Mouse (Mus musculus) forebrain, embryonic 13.5 days (tissue): Measurements from ENCODE around the gene Tmem212. TPM values are rescaled to one million over a fixed set of nuclear protein-coding genes. Genes with fewer than 3 reads are reported as not detected.

ENCODE experiments used
- ATAC-seq: fragments of 200-750 bp; cut with Nextera tagmentation; 2 replicates; pipeline ENCODE4 v1.8.0; 2017
- H3K27ac ChIP-seq: fragments of 300-500 bp; sonication (generic); 2 replicates; pipeline ENCODE4 v1.5.1; 2015; ENCODE audit warnings: inconsistent platforms, mild to moderate bottlenecking, moderate library complexity
- H3K27me3 ChIP-seq: fragments of 300-500 bp; sonication (generic); 2 replicates; pipeline ENCODE4 v1.6.1; 2015; ENCODE audit warnings: mild to moderate bottlenecking, inconsistent platforms
- H3K36me3 ChIP-seq: fragments of 300-500 bp; sonication (generic); 2 replicates; pipeline ENCODE4 v1.6.1; 2015; ENCODE audit warnings: mild to moderate bottlenecking, inconsistent platforms; ENCODE audit not compliant: poor library complexity, severe bottlenecking
- H3K4me1 ChIP-seq: fragments of 300-500 bp; sonication (generic); 2 replicates; pipeline ENCODE4 v1.6.1; 2015; ENCODE audit warnings: inconsistent platforms
- H3K4me2 ChIP-seq: fragments of 300-500 bp; sonication (generic); 2 replicates; pipeline ENCODE4 v1.6.1; 2015; ENCODE audit warnings: inconsistent platforms, mild to moderate bottlenecking, moderate library complexity
- H3K4me3 ChIP-seq: fragments of 300-500 bp; sonication (generic); 2 replicates; pipeline ENCODE4 v1.5.1; 2015; ENCODE audit warnings: mild to moderate bottlenecking, inconsistent platforms
- H3K9ac ChIP-seq: fragments of 300-500 bp; sonication (generic); 2 replicates; pipeline ENCODE4 v1.6.1; 2015; ENCODE audit warnings: mild to moderate bottlenecking, inconsistent platforms
- H3K9me3 ChIP-seq: fragments of 300-500 bp; sonication (generic); replicated peaks from 2 replicates; pipeline ENCODE4 v1.6.1; 2016; ENCODE audit warnings: inconsistent platforms
- WGBS: fragments of 180-500 bp; shearing (Covaris S2); methylation state at CpG from one replicate; pipeline ENCODE4 v1.1.7; 2015; 5-methylcytosine and 5-hydroxymethylcytosine counted together
- polyA plus RNA-seq: library from polyadenylated mRNA; unstranded; fragments of >200 nt; fragmentation: Nextera tagmentation; extraction: Ambion mirVana; gene quantifications from 2 replicates; pipeline ENCODE4 v1.2.1, GENCODE M21; 2015

The Tmem212 gene
- polyA plus RNA-seq, 1 experiment from 2014 or later = not detected

DNA sequence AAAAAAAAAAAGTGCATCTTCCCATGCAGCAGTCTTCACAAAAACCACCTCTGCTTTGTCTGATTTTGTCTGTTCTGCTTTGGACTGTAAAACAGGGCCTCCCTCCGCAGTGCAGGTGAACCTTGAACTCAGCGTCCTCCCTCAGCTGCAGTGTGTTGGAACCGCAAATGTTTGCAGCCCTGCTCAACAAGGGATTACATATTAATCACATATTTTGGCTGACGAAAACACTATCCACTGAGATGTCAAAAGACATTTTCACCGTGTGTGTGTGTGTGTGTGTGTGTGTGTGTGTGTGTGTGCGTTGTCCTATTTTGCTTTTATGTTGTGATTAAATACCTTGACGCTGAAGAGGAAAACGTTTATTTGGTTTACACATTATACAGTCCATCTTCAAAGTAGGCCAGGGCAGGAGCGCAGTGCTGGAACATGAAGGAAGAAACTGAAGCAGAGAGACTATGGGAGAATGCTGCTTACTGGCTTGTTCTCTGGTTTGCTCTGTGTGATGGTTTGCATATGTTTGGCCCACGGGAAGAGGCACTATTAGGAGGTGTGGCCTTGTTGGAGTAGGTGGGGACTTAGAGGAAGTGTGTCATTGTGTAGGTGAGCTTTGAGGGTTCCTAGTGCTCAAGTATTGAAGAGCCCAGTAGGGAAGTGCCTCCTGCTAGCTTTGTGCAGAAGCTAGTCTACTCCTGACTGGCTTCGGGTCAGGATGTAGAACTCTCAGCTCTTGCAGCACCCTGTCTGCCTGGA, 25.3 kb upstream of the Tmem212 start:
- Histone ChIP-seq H3K27ac (no peak overlapping the region), H3K4me2 (no peak overlapping the region), H3K4me1 (no peaks in the 10 kb centered on the region), H3K36me3 (no peaks in the 10 kb centered on the region), H3K27me3 (no peaks in the 10 kb centered on the region), H3K4me3 (no peak overlapping the region), H3K9me3 (no peaks in the 10 kb centered on the region; the same call in none of the 2 replicates), H3K9ac (no peak overlapping the region)
- no peak for ATAC-seq
- WGBS = 90% methylated on average over 11 of the region's 11 CpGs

GRCm38 (mm10) chr3:27918656-27919436, 22.7 kb upstream of the Tmem212 start:
- WGBS = 93% methylated on average over 14 of the region's 14 CpGs
- Histone ChIP-seq H3K4me3 (no peak overlapping the region), H3K27me3 (no peaks in the 10 kb centered on the region), H3K4me2 (no peak overlapping the region), H3K27ac (no peak overlapping the region), H3K4me1 (no peaks in the 10 kb centered on the region), H3K36me3 (no peaks in the 10 kb centered on the region), H3K9ac (no peak overlapping the region), H3K9me3 (no peaks in the 10 kb centered on the region; the same call in none of the 2 replicates)
- ATAC-seq = no peak

GRCm38 (mm10) chr3:27909016-27909415, 12.8 kb upstream of the Tmem212 start:
- 95% methylated on average over 3 of the region's 3 CpGs for WGBS

GRCm38 (mm10) chr3:27908316-27908715, 12.1 kb upstream of the Tmem212 start:
- no peak overlapping the region for H3K27ac ChIP-seq
- no peak overlapping the region for H3K4me2 ChIP-seq
- no peaks in the 10 kb centered on the region for H3K36me3 ChIP-seq
- 77% methylated on average over 2 of the region's 2 CpGs for WGBS
- ATAC-seq = no peak
- H3K27me3 ChIP-seq = no peaks in the 10 kb centered on the region
- H3K9me3 ChIP-seq = no peaks in the 10 kb centered on the region; the same call in 1 of the 2 replicates
- no peak overlapping the region for H3K4me3 ChIP-seq
- peaks cover 4% of the 10 kb centered on the region; the same call in 1 of the 2 replicates for H3K4me1 ChIP-seq
- no peak overlapping the region for H3K9ac ChIP-seq

More at GRCm38 (mm10) chr3:27909016-27909415, 12.8 kb upstream of the Tmem212 start:
- no peak overlapping the region for H3K4me3 ChIP-seq
- no peak overlapping the region for H3K4me2 ChIP-seq
- H3K27ac ChIP-seq = no peak overlapping the region
- H3K9me3 ChIP-seq = no peaks in the 10 kb centered on the region; the same call in 1 of the 2 replicates
- no peak for ATAC-seq
- H3K36me3 ChIP-seq = no peaks in the 10 kb centered on the region
- peaks cover 4% of the 10 kb centered on the region; the same call in 1 of the 2 replicates for H3K4me1 ChIP-seq
- no peak overlapping the region for H3K9ac ChIP-seq
- no peaks in the 10 kb centered on the region for H3K27me3 ChIP-seq

DNA sequence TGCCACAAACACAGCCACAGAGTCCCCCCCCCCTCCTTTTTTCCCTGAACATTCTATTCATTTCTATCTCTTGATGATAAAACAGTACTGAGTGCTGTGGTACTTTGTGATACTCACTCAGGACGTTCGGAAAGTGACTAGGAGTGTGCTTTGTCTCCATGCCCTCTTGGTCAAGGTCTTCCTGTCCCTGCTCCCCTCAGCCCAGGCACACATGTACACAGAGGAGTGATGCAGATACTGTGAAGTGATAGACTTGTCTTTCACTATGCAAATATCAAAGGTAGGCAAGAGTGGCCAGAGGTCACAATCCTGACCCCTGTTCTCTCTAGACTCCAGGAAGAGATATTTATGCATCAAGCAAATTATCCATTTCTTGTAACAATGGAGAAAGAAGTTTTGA, 11.1 kb upstream of the Tmem212 start:
- H3K9ac ChIP-seq = no peak overlapping the region
- peaks cover 4% of the 10 kb centered on the region; the same call in 1 of the 2 replicates for H3K4me1 ChIP-seq
- no peak for ATAC-seq
- no peak overlapping the region for H3K4me3 ChIP-seq
- H3K9me3 ChIP-seq = no peaks in the 10 kb centered on the region; the same call in 1 of the 2 replicates
- H3K4me2 ChIP-seq = no peak overlapping the region
- no peak overlapping the region for H3K27ac ChIP-seq
- H3K36me3 ChIP-seq = no peaks in the 10 kb centered on the region
- H3K27me3 ChIP-seq = no peaks in the 10 kb centered on the region
- WGBS = 86% methylated on average over 2 of the region's 2 CpGs

DNA sequence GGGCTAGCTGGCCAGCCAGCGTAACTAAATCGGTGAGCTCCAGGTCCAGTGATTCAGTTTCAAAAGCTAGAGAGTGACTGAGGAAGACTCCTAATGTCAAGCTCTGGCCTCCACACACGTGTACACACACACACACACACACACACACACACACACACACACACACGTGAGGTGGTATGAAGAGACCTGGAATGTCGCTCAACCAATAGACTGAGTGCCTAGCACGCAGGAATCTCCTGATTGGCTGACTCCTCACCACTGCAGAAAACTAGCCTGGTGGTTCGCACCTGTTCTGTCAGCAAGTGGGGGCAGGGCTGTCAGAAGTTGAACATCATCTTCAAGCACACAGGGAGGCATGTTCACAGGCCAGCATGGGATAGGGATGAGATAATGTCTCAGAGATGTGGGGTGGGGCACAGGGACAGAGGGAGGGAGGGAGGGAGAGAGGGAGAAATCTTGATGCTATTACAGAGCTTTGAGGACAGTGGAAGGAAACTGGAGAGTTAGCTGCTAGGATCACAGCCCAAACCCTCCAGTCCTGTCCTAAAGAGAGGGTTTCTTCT, 10.6 kb upstream of the Tmem212 start:
- ATAC-seq = no peak
- WGBS = 83% methylated on average over 7 of the region's 7 CpGs

GRCm38 (mm10) chr3:27904659-27905330, 8.6 kb upstream of the Tmem212 start:
- Histone ChIP-seq H3K9me3 (no peaks in the 10 kb centered on the region), H3K4me3 (no peak overlapping the region), H3K9ac (no peak overlapping the region), H3K36me3 (no peaks in the 10 kb centered on the region), H3K27ac (no peak overlapping the region), H3K27me3 (no peaks in the 10 kb centered on the region), H3K4me2 (no peak overlapping the region), H3K4me1 (peaks cover 4% of the 10 kb centered on the region; the same call in 1 of the 2 replicates)
- WGBS = 57% methylated on average over 13 of the region's 13 CpGs
- no peak for ATAC-seq

More for the DNA sequence above, 10.6 kb upstream of the Tmem212 start:
- no peak overlapping the region for H3K27ac ChIP-seq
- H3K4me1 ChIP-seq = peaks cover 4% of the 10 kb centered on the region; the same call in 1 of the 2 replicates
- H3K4me3 ChIP-seq = no peak overlapping the region
- no peak overlapping the region for H3K4me2 ChIP-seq
- no peak overlapping the region for H3K9ac ChIP-seq
- H3K36me3 ChIP-seq = no peaks in the 10 kb centered on the region
- no peaks in the 10 kb centered on the region; the same call in 1 of the 2 replicates for H3K9me3 ChIP-seq
- H3K27me3 ChIP-seq = no peaks in the 10 kb centered on the region

- no peak overlapping the region for H3K27ac ChIP-seq
- no peak overlapping the region for H3K4me2 ChIP-seq
- 94% methylated on average over 6 of the region's 6 CpGs for WGBS
- ATAC-seq = no peak
- H3K9ac ChIP-seq = no peak overlapping the region
- no peaks in the 10 kb centered on the region for H3K36me3 ChIP-seq
- no peaks in the 10 kb centered on the region for H3K27me3 ChIP-seq
- peaks cover 4% of the 10 kb centered on the region; the same call in 1 of the 2 replicates for H3K4me1 ChIP-seq
- H3K4me3 ChIP-seq = no peak overlapping the region
- no peaks in the 10 kb centered on the region for H3K9me3 ChIP-seq
These were observed 5.7 kb upstream of the Tmem212 start for GRCm38 (mm10) chr3:27901846-27902245.

DNA sequence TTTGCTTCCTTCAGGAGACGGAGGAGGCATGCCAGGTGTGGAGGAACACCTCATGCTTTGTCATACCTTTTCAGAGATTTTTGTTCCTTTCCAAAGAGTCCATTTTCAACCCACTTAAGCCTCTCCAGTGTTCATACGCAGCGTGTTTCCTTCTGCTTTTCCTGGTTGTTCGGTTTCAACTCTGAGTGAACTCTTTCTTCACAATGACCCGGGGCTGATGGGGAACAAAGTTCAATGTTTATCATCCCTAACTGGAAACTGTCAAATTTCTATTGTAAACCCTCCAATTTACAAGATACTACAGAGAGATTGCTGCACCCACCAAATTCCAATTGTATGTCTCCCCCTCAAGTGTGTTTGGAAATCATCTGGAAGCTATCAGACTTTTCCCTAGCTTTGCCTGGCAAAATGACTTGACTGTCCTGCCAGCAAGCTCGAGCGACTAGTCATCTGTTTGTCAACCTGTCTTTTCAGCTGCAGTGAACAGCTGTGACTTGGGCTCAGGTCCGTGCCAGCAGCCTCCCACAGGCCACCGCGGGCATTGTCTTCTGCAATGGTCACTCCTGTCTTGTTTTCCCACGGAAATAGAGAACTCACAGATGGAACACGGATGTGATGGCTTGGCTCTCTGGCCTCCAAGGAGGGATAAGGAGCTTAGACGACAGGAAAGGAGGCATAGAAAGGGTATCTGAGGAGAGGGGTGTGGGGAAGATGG, 3.0 kb upstream of the Tmem212 start:
- Histone ChIP-seq H3K9ac (no peak overlapping the region), H3K4me2 (no peak overlapping the region), H3K4me1 (no peaks in the 10 kb centered on the region), H3K27me3 (no peaks in the 10 kb centered on the region), H3K4me3 (no peak overlapping the region), H3K9me3 (no peaks in the 10 kb centered on the region), H3K27ac (no peak overlapping the region), H3K36me3 (no peaks in the 10 kb centered on the region)
- WGBS = 83% methylated on average over 13 of the region's 13 CpGs
- ATAC-seq = no peak

- Histone ChIP-seq H3K4me3 (no peak overlapping the region), H3K4me2 (no peak overlapping the region), H3K9ac (no peak overlapping the region), H3K4me1 (no peaks in the 10 kb centered on the region), H3K27me3 (no peaks in the 10 kb centered on the region), H3K36me3 (no peaks in the 10 kb centered on the region), H3K9me3 (no peaks in the 10 kb centered on the region), H3K27ac (no peak overlapping the region)
- no peak for ATAC-seq
- WGBS = 75% methylated on average over 10 of the region's 10 CpGs
These were observed 2.0 kb upstream of the Tmem212 start for GRCm38 (mm10) chr3:27898178-27898577.

- Histone ChIP-seq H3K4me2 (no peak overlapping the region), H3K27ac (no peak overlapping the region), H3K27me3 (no peaks in the 10 kb centered on the region), H3K4me1 (no peaks in the 10 kb centered on the region), H3K9me3 (no peaks in the 10 kb centered on the region), H3K36me3 (no peaks in the 10 kb centered on the region), H3K4me3 (no peak overlapping the region), H3K9ac (no peak overlapping the region)
- WGBS = 81% methylated on average over 7 of the region's 7 CpGs
- ATAC-seq = no peak
These were observed 9.6 kb downstream of the Tmem212 start for GRCm38 (mm10) chr3:27886578-27886977.
